8 mouse cellular contexts compared by ENCODE assay signal in genomic region chr3:144203259-144203987, GRCm38 (mm10). TPM values are rescaled to one million over a fixed set of nuclear protein-coding genes. Genes with fewer than 3 reads are reported as not detected.
DNase-seq lines count a peak whose midpoint lies in the region; ATAC-seq and TF ChIP-seq lines count a peak whose summit lies in the region.

No protein-coding gene starts in this region.

- H3K27me3 ChIP-seq in C2C12 (ENCODE audit: control insufficient read depth, insufficient read depth, insufficient read length) = no peaks in the 10 kb centered on the region
- H3K27me3 ChIP-seq in embryonic facial prominence, embryonic 12.5 days = no peaks in the 10 kb centered on the region
- H3K27me3 ChIP-seq in hindbrain, embryonic 14.5 days (ENCODE audit: control insufficient read depth, insufficient read depth, low read length) = no peaks in the 10 kb centered on the region
- peaks cover 17% of the 10 kb centered on the region for H3K27me3 ChIP-seq in liver, embryonic 15.5 days

- H3K9ac ChIP-seq in embryonic facial prominence, embryonic 12.5 days = peak overlapping the region; percentile 94
- peak overlapping the region; percentile 94 for H3K9ac ChIP-seq in hindbrain, embryonic 14.5 days
- peak overlapping the region; percentile 77 for H3K9ac ChIP-seq in liver, embryonic 15.5 days

- peaks cover 24% of the 10 kb centered on the region; the same call in 1 of the 2 replicates for H3K4me1 ChIP-seq in embryonic facial prominence, embryonic 12.5 days
- H3K4me1 ChIP-seq in hindbrain, embryonic 14.5 days (replicated peaks; ENCODE audit: control insufficient read depth, insufficient read depth, low read length) = peaks cover 35% of the 10 kb centered on the region
- H3K4me1 ChIP-seq in liver, embryonic 15.5 days (replicated peaks) = peaks cover 61% of the 10 kb centered on the region

- H3K9me3 ChIP-seq in embryonic facial prominence, embryonic 12.5 days = no peaks in the 10 kb centered on the region
- H3K9me3 ChIP-seq in hindbrain, embryonic 14.5 days (ENCODE audit: control insufficient read depth, low read length) = no peaks in the 10 kb centered on the region
- no peaks in the 10 kb centered on the region for H3K9me3 ChIP-seq in liver, embryonic 15.5 days (replicated peaks)

- H3K79me3 ChIP-seq in C2C12 (ENCODE audit: low read depth) = peaks cover 37% of the 10 kb centered on the region

- 0% methylated on average over 15 of the region's 15 CpGs for WGBS in embryonic facial prominence, embryonic 12.5 days
- WGBS in hindbrain, embryonic 14.5 days = under 1% methylated on average over 15 of the region's 15 CpGs
- WGBS in liver, embryonic 15.5 days (ENCODE audit: insufficient replicate concordance) = under 1% methylated on average over 15 of the region's 15 CpGs

- TF ChIP-seq CTCF in C2C12 (IDR thresholded peaks at IDR 0.05; ENCODE audit: control insufficient read depth, insufficient read depth, insufficient read length) = no peak

- H3K4me3 ChIP-seq in C2C12 (ENCODE audit: insufficient read depth, poor library complexity, severe bottlenecking) = peak overlapping the region; percentile 74
- peak overlapping the region; percentile 75 for H3K4me3 ChIP-seq in embryonic facial prominence, embryonic 12.5 days
- peak overlapping the region; percentile 55 for H3K4me3 ChIP-seq in hindbrain, embryonic 14.5 days (replicated peaks; ENCODE audit: low read length)
- H3K4me3 ChIP-seq in liver, embryonic 15.5 days (replicated peaks) = peak overlapping the region; percentile 75

- peaks cover 28% of the 10 kb centered on the region for H3K36me3 ChIP-seq in C2C12 (ENCODE audit: control insufficient read depth, insufficient read depth)
- peaks cover 4% of the 10 kb centered on the region; the same call in 1 of the 2 replicates for H3K36me3 ChIP-seq in embryonic facial prominence, embryonic 12.5 days
- H3K36me3 ChIP-seq in hindbrain, embryonic 14.5 days (replicated peaks; ENCODE audit: control insufficient read depth, insufficient read depth) = peaks cover 17% of the 10 kb centered on the region; the same call in 1 of the 2 replicates
- H3K36me3 ChIP-seq in liver, embryonic 15.5 days (replicated peaks) = no peaks in the 10 kb centered on the region

- peak overlapping the region; percentile 92 for H3K27ac ChIP-seq in embryonic facial prominence, embryonic 12.5 days
- H3K27ac ChIP-seq in hindbrain, embryonic 14.5 days = peak overlapping the region; percentile 90
- peak overlapping the region; percentile 86 for H3K27ac ChIP-seq in liver, embryonic 15.5 days (replicated peaks)

- H3K79me2 ChIP-seq in C2C12 (ENCODE audit: control insufficient read depth, insufficient read depth) = peaks cover 65% of the 10 kb centered on the region

- ATAC-seq in embryonic facial prominence, embryonic 12.5 days (ENCODE audit: insufficient number of reproducible peaks, insufficient read depth, low FRiP score, low TSS enrichment) = no peak
- no peak for ATAC-seq in hindbrain, embryonic 14.5 days (ENCODE audit: low FRiP score)
- ATAC-seq in liver, embryonic 15.5 days (ENCODE audit: insufficient read depth) = no peak
- ATAC-seq in activated CD4-positive, CD25-positive, alpha-beta regulatory T cell, adult 4 months = no peak

- peak overlapping the region; percentile 82 for H3K4me2 ChIP-seq in embryonic facial prominence, embryonic 12.5 days (replicated peaks)
- H3K4me2 ChIP-seq in hindbrain, embryonic 14.5 days (replicated peaks) = peak overlapping the region; percentile 93
- H3K4me2 ChIP-seq in liver, embryonic 15.5 days = peak overlapping the region; percentile 95

- DNase-seq in 3134 (ENCODE audit: extremely low read depth, insufficient read length, low spot score) = peak; percentile 28
- peak; percentile 57 for DNase-seq in hindbrain, embryonic 14.5 days (ENCODE audit: low spot score)
- peak; percentile 29 for DNase-seq in retina, postnatal 7 days (ENCODE audit: low read depth, low spot score)
- DNase-seq in gastrocnemius, adult 8-10 months (ENCODE audit: low spot score in 2 of 2) = no peak

- peak overlapping the region; percentile 77 for H3ac ChIP-seq in C2C12 (ENCODE audit: control insufficient read depth, insufficient read length, low read depth)

TF ChIP-seq in C2C12, 6 proteins besides CTCF, POLR2A, EP300 and RAD21:
- no peak for TF ChIP-seq CEBPB (IDR thresholded peaks at IDR 0.05; ENCODE audit: low read depth)
- no peak for TF ChIP-seq MYOG (IDR thresholded peaks at IDR 0.05; ENCODE audit: control insufficient read depth, extremely low read depth, insufficient read length)
- TF ChIP-seq MAX (IDR thresholded peaks at IDR 0.05) = no peak
- TF ChIP-seq FOSL1 (IDR thresholded peaks at IDR 0.05; ENCODE audit: insufficient read depth, low read length, poor library complexity, severe bottlenecking) = no peak
- TF ChIP-seq USF1 (IDR thresholded peaks at IDR 0.05; ENCODE audit: low read depth) = no peak
- no peak for TF ChIP-seq MYOD1 (IDR thresholded peaks at IDR 0.05; ENCODE audit: control insufficient read depth, insufficient read length, low read depth)

RNA-seq across cellular contexts. Expression of gene Lmo4, which starts 1.6 kb away (rescaled TPM):
- 39.7 TPM for polyA plus RNA-seq in C2C12 (2012; fragmentation: generic; extraction: Trizol)
- 84.0 and 91.2 TPM in 2 replicates for polyA plus RNA-seq in embryonic facial prominence, embryonic 12.5 days (2016; fragmentation: Nextera tagmentation; extraction: Ambion mirVana)
- 108 and 114 TPM in 2 replicates for polyA plus RNA-seq in hindbrain, embryonic 14.5 days (2014; fragmentation: Nextera tagmentation; extraction: Ambion mirVana)
- polyA plus RNA-seq in liver, embryonic 15.5 days (2015; fragmentation: Nextera tagmentation; extraction: Ambion mirVana) = 12.5 and 12.8 TPM in 2 replicates
- 10 to 100 TPM; 20.3 to 23.5 (median 21.7) TPM for total RNA-seq in gastrocnemius, adult 8-10 months (2022)
- 10 to 100 TPM in 1 of 2 experiments, 1 to 10 TPM in 1; 8.6 to 12.0 TPM for polyA plus RNA-seq in activated CD4-positive, CD25-positive, alpha-beta regulatory T cell, adult 4 months (2017; shearing (Covaris generic))

Comparison
In these comparisons a context has a peak if more than half of its experiments do, and no peak if none do; other contexts are left out.
1. DNase-seq: peak in 3134 (single experiment), hindbrain, embryonic 14.5 days (single experiment) and retina, postnatal 7 days (single experiment); none in gastrocnemius, adult 8-10 months (0 of 2).
2. Peak in every context shown above with its lines, with median percentiles within 50 percentile points of each other: H3K4me3 ChIP-seq, H3K27ac ChIP-seq, H3K4me2 ChIP-seq and H3K9ac ChIP-seq.